In genomic region chr19:45460749-45461736, GRCm38 (mm10) we compare ENCODE assay signal across 10 mouse cellular contexts.
DNase-seq lines count a peak whose midpoint lies in the region; ATAC-seq and TF ChIP-seq lines count a peak whose summit lies in the region.
"Had no signal": no experiment of that assay in that cellular context is flagged by ENCODE, and none has a peak within 500 bp of the region (broad histone marks: within the 10 kb centered on the region; RNA-seq: fewer than 3 reads in every experiment).

No protein-coding gene starts in this region.

- H3K4me2 ChIP-seq in lung, postnatal 0 days (replicated peaks; ENCODE audit: low read depth, low read length) = no peak overlapping the region
- no peak overlapping the region for H3K4me2 ChIP-seq in hindbrain, embryonic 14.5 days (replicated peaks)
- H3K4me2 ChIP-seq: heart, embryonic 13.5 days had no signal

- H3K27ac ChIP-seq in lung, postnatal 0 days (ENCODE audit: low read length) = no peak overlapping the region
- H3K27ac ChIP-seq in hindbrain, embryonic 14.5 days = peak overlapping the region; percentile 18; the same call in 1 of the 2 replicates
- H3K27ac ChIP-seq: heart, embryonic 13.5 days; macrophage had no signal

- H3K4me3 ChIP-seq in lung, postnatal 0 days (ENCODE audit: low read depth, low read length) = no peak overlapping the region
- H3K4me3 ChIP-seq in hindbrain, embryonic 14.5 days (replicated peaks; ENCODE audit: low read length) = no peak overlapping the region
- H3K4me3 ChIP-seq: heart, embryonic 13.5 days had no signal

- H3K9me3 ChIP-seq in lung, postnatal 0 days (ENCODE audit: low read length) = no peaks in the 10 kb centered on the region
- H3K9me3 ChIP-seq in hindbrain, embryonic 14.5 days (ENCODE audit: control insufficient read depth, low read length) = no peaks in the 10 kb centered on the region
- H3K9me3 ChIP-seq: heart, embryonic 13.5 days had no signal

- WGBS in lung, postnatal 0 days = 63% methylated on average over 10 of the region's 10 CpGs
- 37% methylated on average over 10 of the region's 10 CpGs for WGBS in hindbrain, embryonic 14.5 days

- H3K9ac ChIP-seq in lung, postnatal 0 days (replicated peaks; ENCODE audit: low read depth) = no peak overlapping the region
- no peak overlapping the region for H3K9ac ChIP-seq in hindbrain, embryonic 14.5 days
- H3K9ac ChIP-seq: heart, embryonic 13.5 days had no signal

- H3K36me3 ChIP-seq in lung, postnatal 0 days (ENCODE audit: insufficient read depth, low read length) = no peaks in the 10 kb centered on the region
- H3K36me3 ChIP-seq in hindbrain, embryonic 14.5 days (replicated peaks; ENCODE audit: control insufficient read depth, insufficient read depth) = no peaks in the 10 kb centered on the region

- TF ChIP-seq CTCF in lung, postnatal 0 days (IDR thresholded peaks at IDR 0.05) = peak; percentile 71

- H3K4me1 ChIP-seq in lung, postnatal 0 days (ENCODE audit: insufficient read depth, low read depth, low read length) = no peaks in the 10 kb centered on the region
- peaks cover 26% of the 10 kb centered on the region for H3K4me1 ChIP-seq in hindbrain, embryonic 14.5 days (replicated peaks; ENCODE audit: control insufficient read depth, insufficient read depth, low read length)
- H3K4me1 ChIP-seq: heart, embryonic 13.5 days had no signal

- DNase-seq in CD4-positive, CD25-positive, alpha-beta regulatory T cell, adult 2 months (ENCODE audit: low read depth, low spot score) = peak; percentile 26
- DNase-seq in lung, postnatal 0 days (ENCODE audit: low spot score) = peak; percentile 81
- DNase-seq in lung, postnatal 25 days (ENCODE audit: low spot score) = no peak
- DNase-seq in hindbrain, embryonic 14.5 days (ENCODE audit: low spot score) = peak; percentile 67
- DNase-seq in thymus, postnatal 10 days (ENCODE audit: low spot score in 2 of 2) = peak; percentile 29 to 37
- DNase-seq in adrenal gland, adult 18-20 months (ENCODE audit: low spot score in 2 of 2) = no peak
- DNase-seq in testis, postnatal 14 days (ENCODE audit: low spot score) = no peak

- TF ChIP-seq EP300 in lung, postnatal 0 days (IDR thresholded peaks at IDR 0.05) = no peak

- no peak for ATAC-seq in CD4-positive, CD25-positive, alpha-beta regulatory T cell, adult 4 months
- ATAC-seq in lung, postnatal 0 days = no peak
- ATAC-seq in hindbrain, embryonic 14.5 days (ENCODE audit: low FRiP score) = no peak

- H3K27me3 ChIP-seq in lung, postnatal 0 days (replicated peaks; ENCODE audit: insufficient read depth, low read length) = no peaks in the 10 kb centered on the region
- H3K27me3 ChIP-seq in hindbrain, embryonic 14.5 days (ENCODE audit: control insufficient read depth, insufficient read depth, low read length) = 0 out of 2 replicates have a peak, but pooled peaks cover 2% of the 10 kb centered on the region
- H3K27me3 ChIP-seq: heart, embryonic 13.5 days had no signal

Comparison
In these comparisons a context has a peak if more than half of its experiments do, and no peak if none do; other contexts are left out.
1. DNase-seq: peak in CD4-positive, CD25-positive, alpha-beta regulatory T cell, adult 2 months (single experiment), lung, postnatal 0 days (single experiment), hindbrain, embryonic 14.5 days (single experiment) and thymus, postnatal 10 days (2 of 2); none in lung, postnatal 25 days (single experiment), adrenal gland, adult 18-20 months (0 of 2) and testis, postnatal 14 days (single experiment).